Mouse (Mus musculus) embryonic fibroblast, embryonic 13.5 days (primary cell): ENCODE results near the gene Grk5.

Source experiments
- CTCF ChIP-seq: IDR thresholded peaks from 2 replicates; pipeline ENCODE4 v1.5.1; 2011; ENCODE audit warnings: mild to moderate bottlenecking, control low read depth, low read length, moderate library complexity, borderline replicate concordance; ENCODE audit not compliant: insufficient read depth
- POLR2A ChIP-seq: IDR thresholded peaks from 2 replicates; pipeline ENCODE4 v1.6.1; 2011; ENCODE audit warnings: low read depth, mild to moderate bottlenecking, control low read depth, low read length, moderate library complexity

GRCm38 (mm10) chr19:61051151-61051550 is 161.6 kb downstream of the Grk5 start:
- TF ChIP-seq CTCF = no peak
- TF ChIP-seq POLR2A = no peak
